Mouse (Mus musculus) stomach, embryonic 14.5 days (tissue): Measurements from ENCODE around the gene Stac. TPM values are rescaled to one million over a fixed set of nuclear protein-coding genes. Genes with fewer than 3 reads are reported as not detected.

Experiments
- ATAC-seq: fragments of 200-750 bp; cut with Nextera tagmentation; 2 replicates; pipeline ENCODE4 v1.8.0; 2017; ENCODE audit warnings: low read depth, moderate TSS enrichment; ENCODE audit not compliant: insufficient number of reproducible peaks, insufficient read depth, low FRiP score
- H3K27ac ChIP-seq: fragments of 300-500 bp; sonication (generic); 2 replicates; pipeline ENCODE4 v1.5.1; 2014; ENCODE audit warnings: mild to moderate bottlenecking, low read length, moderate library complexity, mixed read lengths
- H3K27me3 ChIP-seq: fragments of 300-500 bp; sonication (generic); 2 replicates; pipeline ENCODE4 v1.6.1; 2014; ENCODE audit warnings: low read length, control low read depth, mixed read lengths; ENCODE audit not compliant: control insufficient read depth, insufficient read depth
- H3K36me3 ChIP-seq: fragments of 300-500 bp; sonication (generic); 2 replicates; pipeline ENCODE4 v1.6.1; 2014; ENCODE audit warnings: mild to moderate bottlenecking, control low read depth, low read length, moderate library complexity, mixed read lengths; ENCODE audit not compliant: control insufficient read depth, insufficient read depth
- H3K4me1 ChIP-seq: fragments of 300-500 bp; sonication (generic); 2 replicates; pipeline ENCODE4 v1.6.1; 2014; ENCODE audit warnings: low read length, control low read depth, mixed read lengths; ENCODE audit not compliant: control insufficient read depth, insufficient read depth
- H3K4me2 ChIP-seq: fragments of 300-500 bp; sonication (generic); replicated peaks from 2 replicates; pipeline ENCODE4 v1.6.1; 2014; ENCODE audit warnings: low read depth, low read length, control low read depth
- H3K4me3 ChIP-seq: fragments of 300-500 bp; sonication (generic); 2 replicates; pipeline ENCODE4 v1.5.1; 2014; ENCODE audit warnings: low read depth, low read length, control low read depth
- H3K9ac ChIP-seq: fragments of 300-500 bp; sonication (generic); replicated peaks from 2 replicates; pipeline ENCODE4 v1.6.1; 2014; ENCODE audit warnings: low read depth, mild to moderate bottlenecking, control low read depth, low read length, moderate library complexity, mixed read lengths
- H3K9me3 ChIP-seq: fragments of 300-500 bp; sonication (generic); 2 replicates; pipeline ENCODE4 v1.6.1; 2016; ENCODE audit warnings: low read depth, low read length, control low read depth; ENCODE audit not compliant: control insufficient read depth
- WGBS: fragments of 180-500 bp; shearing (Covaris S2); extraction: QIAGEN DNeasy Blood & Tissue Kit; methylation state at CpG from one replicate; pipeline ENCODE4 v1.1.7; 2014; 5-methylcytosine and 5-hydroxymethylcytosine counted together
- polyA plus RNA-seq: library from polyadenylated mRNA; unstranded; fragments of >200 nt; fragmentation: Nextera tagmentation; extraction: Ambion mirVana; gene quantifications from 2 replicates; pipeline ENCODE4 v1.2.1, GENCODE M21; 2014

Stac gene
- polyA plus RNA-seq, 1 experiment from 2014 or later, result 2.6 TPM

DNA sequence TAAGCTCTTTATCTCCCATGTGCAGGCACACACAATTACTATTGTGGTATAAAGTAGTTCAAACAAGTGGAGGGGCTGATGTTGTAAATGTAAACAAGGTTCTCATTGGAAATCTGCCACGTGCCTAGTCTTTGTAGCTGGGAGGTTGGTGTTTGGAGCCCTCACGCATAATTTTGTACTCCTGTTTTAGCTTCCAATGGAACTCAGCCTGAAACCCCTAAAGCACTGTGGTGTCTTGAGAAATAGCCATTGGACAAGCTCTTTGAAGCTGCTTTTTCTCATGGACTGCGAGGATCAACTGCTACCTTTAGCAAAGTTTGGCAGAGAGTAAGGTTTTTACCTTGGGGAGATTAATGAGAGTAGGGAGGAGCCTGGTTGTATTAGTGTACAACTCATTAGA, 24.3 kb upstream of the Stac start:
- H3K9me3 ChIP-seq, result no peaks in the 10 kb centered on the region
- no peaks in the 10 kb centered on the region for H3K27me3 ChIP-seq
- no peak overlapping the region for H3K4me2 ChIP-seq
- H3K9ac ChIP-seq, result no peak overlapping the region
- 40% methylated on average over 3 of the region's 3 CpGs for WGBS
- H3K4me1 ChIP-seq, result no peaks in the 10 kb centered on the region
- no peak overlapping the region for H3K4me3 ChIP-seq
- no peak overlapping the region for H3K27ac ChIP-seq
- ATAC-seq, result no peak
- no peaks in the 10 kb centered on the region for H3K36me3 ChIP-seq

DNA sequence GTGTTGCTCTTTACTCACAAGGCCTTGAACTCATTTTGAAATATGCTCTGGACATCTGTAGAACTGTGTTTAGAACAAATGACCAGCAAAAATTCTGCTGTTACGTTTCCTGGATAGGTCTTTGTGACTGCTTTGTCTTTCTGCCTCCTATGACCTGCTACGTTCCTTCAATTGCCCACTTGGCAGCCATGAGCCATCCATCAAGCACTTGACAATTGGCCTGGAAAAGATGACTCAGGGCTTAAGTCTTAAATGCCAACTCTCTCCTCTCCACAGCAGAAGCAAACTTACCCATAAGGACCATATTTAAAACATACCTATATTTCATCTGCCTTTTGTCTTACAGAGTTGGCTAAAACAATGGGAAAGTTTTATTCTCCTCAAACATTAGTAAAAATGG, 10.0 kb upstream of the Stac start:
- H3K4me1 ChIP-seq, result no peaks in the 10 kb centered on the region
- no peak overlapping the region for H3K4me2 ChIP-seq
- H3K4me3 ChIP-seq, result no peak overlapping the region
- ATAC-seq, result no peak
- H3K36me3 ChIP-seq, result no peaks in the 10 kb centered on the region
- H3K27ac ChIP-seq, result no peak overlapping the region
- WGBS, result 32% methylated on average over 2 of the region's 2 CpGs
- no peak overlapping the region for H3K9ac ChIP-seq
- H3K27me3 ChIP-seq, result no peaks in the 10 kb centered on the region
- no peaks in the 10 kb centered on the region for H3K9me3 ChIP-seq

DNA sequence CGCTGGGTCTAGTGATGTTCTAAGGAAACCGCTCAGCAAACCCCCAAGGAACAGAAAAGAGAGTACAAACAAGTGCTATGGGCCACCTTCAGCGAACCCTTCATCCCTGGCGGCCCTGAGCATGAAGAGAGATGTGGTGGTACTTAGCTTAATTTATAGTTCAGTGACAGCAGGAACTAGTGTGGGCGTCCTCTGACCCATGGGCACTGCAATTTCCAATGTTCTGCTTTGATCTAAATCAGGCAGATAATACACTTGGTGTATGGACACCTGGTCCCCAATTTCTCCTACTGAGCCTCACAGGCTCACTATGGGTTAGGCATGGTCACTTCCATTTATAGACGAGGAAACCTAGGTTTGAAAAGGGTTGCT, 322 bp upstream of the Stac start:
- Histone ChIP-seq H3K9ac (no peak overlapping the region), H3K27ac (no peak overlapping the region), H3K27me3 (peaks cover 4% of the 10 kb centered on the region; the same call in 1 of the 2 replicates), H3K4me2 (peak overlapping the region; percentile 80), H3K4me3 (peak overlapping the region; percentile 36), H3K36me3 (no peaks in the 10 kb centered on the region), H3K4me1 (no peaks in the 10 kb centered on the region), H3K9me3 (no peaks in the 10 kb centered on the region)
- 8% methylated on average over 6 of the region's 6 CpGs for WGBS
- no peak for ATAC-seq

DNA sequence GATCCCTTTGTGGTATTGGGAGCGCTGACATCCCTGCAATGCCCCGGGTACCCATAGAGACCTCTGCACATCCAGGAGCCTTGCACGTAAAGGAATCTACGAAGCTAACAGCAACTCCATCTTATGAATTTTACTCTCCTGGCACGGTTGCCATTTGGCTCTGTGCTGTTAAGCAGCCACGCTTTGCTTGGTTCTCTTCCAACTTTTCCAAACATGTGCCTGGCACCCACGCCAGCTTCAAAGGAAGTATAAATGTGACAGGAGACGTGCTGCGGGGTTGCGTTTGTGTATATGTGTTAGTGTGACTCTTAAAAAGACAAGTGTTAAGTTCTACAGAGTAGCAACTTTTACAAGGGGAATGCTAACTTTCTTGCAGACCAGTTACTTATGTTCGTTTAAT, 1.0 kb downstream of the Stac start:
- Histone ChIP-seq H3K27me3 (peaks cover 4% of the 10 kb centered on the region; the same call in 1 of the 2 replicates), H3K4me1 (no peaks in the 10 kb centered on the region), H3K4me3 (no peak overlapping the region), H3K9ac (no peak overlapping the region), H3K9me3 (no peaks in the 10 kb centered on the region), H3K27ac (no peak overlapping the region), H3K4me2 (no peak overlapping the region; the same call in 1 of the 2 replicates), H3K36me3 (no peaks in the 10 kb centered on the region)
- ATAC-seq, result no peak
- 78% methylated on average over 11 of the region's 11 CpGs for WGBS

DNA sequence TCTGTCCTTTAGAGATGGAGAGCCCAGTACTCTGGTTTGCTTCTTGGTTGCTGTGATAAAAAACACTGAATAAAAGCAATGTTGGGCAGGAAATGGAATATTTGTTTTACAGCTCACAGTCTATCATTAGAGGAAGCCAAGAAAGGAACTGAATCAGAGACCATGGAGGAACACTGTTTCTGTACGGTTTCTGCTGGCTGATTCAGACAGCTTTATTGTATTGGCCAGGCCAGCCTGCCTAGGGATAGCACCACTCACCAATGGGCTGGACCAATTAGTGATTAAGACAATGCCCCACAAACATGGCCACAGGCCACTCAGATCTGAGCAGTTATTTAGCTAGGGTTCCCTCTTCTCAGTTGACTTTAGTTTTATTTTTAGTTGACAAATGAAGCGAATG, 6.0 kb downstream of the Stac start:
- 72% methylated on average over 2 of the region's 2 CpGs for WGBS
- no peak for ATAC-seq

DNA sequence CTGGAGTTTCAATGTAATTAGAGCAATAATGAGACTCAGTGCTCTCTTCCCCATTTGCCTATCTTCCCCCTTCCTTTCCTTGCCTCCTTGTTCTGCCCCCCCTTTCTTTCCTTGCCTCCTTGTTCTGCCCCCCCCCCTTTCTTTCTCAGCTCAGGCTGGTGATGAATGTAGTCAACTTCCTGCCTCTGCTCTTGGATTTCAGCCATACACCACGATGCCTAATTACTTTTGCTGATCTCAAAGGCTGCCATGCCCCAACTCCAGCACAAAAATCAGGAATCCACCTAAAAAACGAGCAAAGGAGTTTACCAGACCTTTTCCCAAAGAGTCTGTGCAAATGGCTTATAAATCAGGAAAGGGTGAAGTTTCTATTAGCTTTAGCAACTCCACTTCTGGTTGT, 10.6 kb downstream of the Stac start:
- no peak overlapping the region for H3K4me3 ChIP-seq
- no peaks in the 10 kb centered on the region for H3K9me3 ChIP-seq
- 21% methylated on average over 2 of the region's 2 CpGs for WGBS
- H3K4me1 ChIP-seq, result no peaks in the 10 kb centered on the region
- no peak overlapping the region for H3K27ac ChIP-seq
- H3K27me3 ChIP-seq, result no peaks in the 10 kb centered on the region
- no peak overlapping the region for H3K9ac ChIP-seq
- no peaks in the 10 kb centered on the region for H3K36me3 ChIP-seq
- H3K4me2 ChIP-seq, result no peak overlapping the region
- ATAC-seq, result no peak

More for the DNA sequence above, 6.0 kb downstream of the Stac start:
- Histone ChIP-seq H3K36me3 (no peaks in the 10 kb centered on the region), H3K9ac (no peak overlapping the region), H3K4me3 (no peak overlapping the region), H3K9me3 (no peaks in the 10 kb centered on the region), H3K27me3 (no peaks in the 10 kb centered on the region), H3K4me1 (no peaks in the 10 kb centered on the region), H3K27ac (no peak overlapping the region), H3K4me2 (no peak overlapping the region)

DNA sequence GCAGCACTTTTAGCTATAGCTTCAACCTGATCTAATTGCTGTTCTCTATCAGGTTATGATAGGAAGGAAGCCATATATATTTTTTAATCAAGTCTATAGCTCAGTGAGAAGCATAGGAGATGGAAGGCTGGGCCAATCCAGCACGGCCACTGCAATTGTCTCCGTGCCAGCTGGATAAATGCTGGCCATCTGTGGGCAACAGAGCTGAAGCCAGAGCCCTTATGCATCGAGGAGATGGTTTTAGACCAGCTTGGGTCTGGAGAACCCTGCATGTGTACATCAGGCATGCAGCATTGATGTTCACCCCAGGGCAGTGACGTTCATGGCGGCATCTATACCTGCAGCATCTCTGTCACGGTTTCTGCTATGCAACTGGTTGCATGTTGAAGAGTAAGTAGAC, 20.3 kb downstream of the Stac start:
- Histone ChIP-seq H3K4me1 (no peaks in the 10 kb centered on the region), H3K27ac (no peak overlapping the region), H3K4me2 (no peak overlapping the region), H3K36me3 (no peaks in the 10 kb centered on the region), H3K4me3 (no peak overlapping the region), H3K27me3 (no peaks in the 10 kb centered on the region), H3K9ac (no peak overlapping the region), H3K9me3 (no peaks in the 10 kb centered on the region)
- ATAC-seq, result no peak
- WGBS, result 84% methylated on average over 6 of the region's 6 CpGs

DNA sequence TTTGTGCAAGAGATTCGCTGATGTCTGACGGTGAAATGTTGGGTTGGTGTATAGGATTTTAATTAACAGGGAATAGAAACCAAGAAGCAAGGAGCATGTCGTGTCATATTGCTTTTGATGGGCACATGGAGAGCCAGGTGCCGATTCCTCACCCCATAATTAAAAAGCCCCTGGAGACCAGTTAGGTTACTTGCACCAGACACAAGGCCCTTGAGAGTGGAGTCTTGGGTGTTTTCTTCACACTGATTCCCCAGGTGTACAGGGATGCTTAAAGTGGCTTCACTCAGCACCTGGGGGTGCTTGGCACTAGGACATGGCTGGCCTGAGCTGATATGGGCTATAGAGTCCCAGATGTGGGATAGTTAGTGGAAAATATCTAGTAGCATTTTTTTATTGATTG, 35.1 kb downstream of the Stac start:
- Histone ChIP-seq H3K4me1 (no peaks in the 10 kb centered on the region), H3K4me2 (no peak overlapping the region), H3K36me3 (no peaks in the 10 kb centered on the region), H3K9me3 (no peaks in the 10 kb centered on the region), H3K9ac (no peak overlapping the region), H3K27ac (no peak overlapping the region), H3K27me3 (no peaks in the 10 kb centered on the region), H3K4me3 (no peak overlapping the region)
- no peak for ATAC-seq
- 90% methylated on average over 4 of the region's 4 CpGs for WGBS

DNA sequence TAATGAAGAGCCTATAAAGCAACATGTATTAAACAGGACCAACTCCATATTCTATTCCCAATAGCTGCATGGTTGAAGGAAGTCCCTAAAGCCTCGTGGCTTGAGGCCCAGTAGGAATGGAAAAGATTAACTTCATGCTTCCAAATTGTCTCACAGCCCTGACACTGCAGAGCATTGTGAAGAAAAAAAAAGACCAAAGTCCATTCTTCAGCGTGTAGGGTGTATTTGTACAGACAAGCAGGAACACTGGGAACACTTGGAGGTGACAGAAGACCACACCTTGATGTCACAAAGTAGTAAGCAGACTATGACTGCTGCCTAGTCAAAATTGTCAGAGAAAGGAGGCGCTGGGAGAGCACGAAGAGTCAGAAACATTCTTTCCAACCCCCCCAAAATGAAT, 45.9 kb downstream of the Stac start:
- no peak for ATAC-seq
- WGBS, result 69% methylated on average over 4 of the region's 4 CpGs
- H3K4me1 ChIP-seq, result no peaks in the 10 kb centered on the region
- H3K4me2 ChIP-seq, result no peak overlapping the region
- H3K4me3 ChIP-seq, result no peak overlapping the region
- no peaks in the 10 kb centered on the region for H3K27me3 ChIP-seq
- H3K9me3 ChIP-seq, result no peaks in the 10 kb centered on the region
- no peak overlapping the region for H3K27ac ChIP-seq
- H3K36me3 ChIP-seq, result no peaks in the 10 kb centered on the region
- no peak overlapping the region for H3K9ac ChIP-seq
